Mouse (Mus musculus) heart, embryonic 11.5 days (tissue): ENCODE data around the gene Klhl29. TPM values are rescaled to one million over a fixed set of nuclear protein-coding genes. Genes with fewer than 3 reads are reported as not detected.

Source experiments
- ATAC-seq: fragments of 200-750 bp; cut with Nextera tagmentation; replicated peaks from 2 replicates; pipeline ENCODE4 v1.8.0; 2017; ENCODE audit warnings: moderate library complexity; ENCODE audit not compliant: insufficient number of reproducible peaks, low FRiP score, low TSS enrichment
- H3K27ac ChIP-seq: fragments of 300-500 bp; sonication (generic); 2 replicates; pipeline ENCODE4 v1.5.1; 2014; ENCODE audit warnings: mild to moderate bottlenecking, low read depth, low read length
- H3K27me3 ChIP-seq: fragments of 300-500 bp; sonication (generic); 2 replicates; pipeline ENCODE4 v1.6.1; 2014; ENCODE audit warnings: mild to moderate bottlenecking, low read length, mixed read lengths; ENCODE audit not compliant: control insufficient read depth, insufficient read depth
- H3K36me3 ChIP-seq: fragments of 300-500 bp; sonication (generic); 2 replicates; pipeline ENCODE4 v1.6.1; 2014; ENCODE audit warnings: mild to moderate bottlenecking, low read length, moderate library complexity, mixed read lengths; ENCODE audit not compliant: control insufficient read depth, insufficient read depth
- H3K4me1 ChIP-seq: fragments of 300-500 bp; sonication (generic); 2 replicates; pipeline ENCODE4 v1.6.1; 2014; ENCODE audit warnings: low read length; ENCODE audit not compliant: control insufficient read depth, insufficient read depth
- H3K4me2 ChIP-seq: fragments of 300-500 bp; sonication (generic); 2 replicates; pipeline ENCODE4 v1.6.1; 2014; ENCODE audit warnings: mild to moderate bottlenecking, moderate library complexity
- H3K4me3 ChIP-seq: fragments of 300-500 bp; sonication (generic); 2 replicates; pipeline ENCODE4 v1.5.1; 2014; ENCODE audit warnings: low read depth, low read length
- H3K9ac ChIP-seq: fragments of 300-500 bp; sonication (generic); 2 replicates; pipeline ENCODE4 v1.6.1; 2014; ENCODE audit warnings: mild to moderate bottlenecking, low read depth, low read length, moderate library complexity
- H3K9me3 ChIP-seq: fragments of 300-500 bp; sonication (generic); replicated peaks from 2 replicates; pipeline ENCODE4 v1.6.1; 2016; ENCODE audit warnings: low read length; ENCODE audit not compliant: control insufficient read depth
- WGBS: fragments of 180-500 bp; shearing (Covaris S2); extraction: QIAGEN DNeasy Blood & Tissue Kit; methylation state at CpG from one replicate; pipeline ENCODE4 v1.1.7; 2014; ENCODE audit not compliant: insufficient replicate concordance; 5-methylcytosine and 5-hydroxymethylcytosine counted together
- polyA plus RNA-seq: library from polyadenylated mRNA; unstranded; fragments of >200 nt; fragmentation: Nextera tagmentation; extraction: Ambion mirVana; gene quantifications from 2 replicates; pipeline ENCODE4 v1.2.1, GENCODE M21; 2014

The Klhl29 gene
- polyA plus RNA-seq, 1 experiment from 2014 or later = 0.67 TPM

DNA sequence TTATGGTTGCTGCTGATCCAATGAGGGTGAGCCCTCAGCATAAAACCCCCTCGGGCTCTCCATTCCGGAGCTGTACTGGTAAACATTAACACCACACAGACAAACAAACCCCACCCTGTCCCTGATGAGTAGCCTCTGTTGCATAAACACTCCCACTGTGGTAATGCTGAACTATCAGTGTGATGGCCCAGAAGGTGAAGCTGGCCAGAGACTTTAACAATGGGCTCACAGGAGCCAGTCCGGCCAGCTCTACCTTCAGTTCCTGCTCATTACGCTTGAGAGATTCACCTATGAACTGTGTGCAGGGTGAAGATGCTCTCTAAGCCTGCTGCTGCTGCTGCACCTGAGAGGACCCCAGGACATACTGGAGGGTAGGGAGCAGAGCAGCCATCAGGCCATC lies 132.0 kb downstream of the Klhl29 start:
- Histone ChIP-seq H3K36me3 (no peaks in the 10 kb centered on the region), H3K4me3 (no peak overlapping the region), H3K9ac (no peak overlapping the region), H3K27ac (no peak overlapping the region), H3K4me2 (no peak overlapping the region), H3K4me1 (peaks cover 28% of the 10 kb centered on the region), H3K9me3 (no peaks in the 10 kb centered on the region), H3K27me3 (no peaks in the 10 kb centered on the region)
- ATAC-seq = no peak
- WGBS = 73% methylated on average over 4 of the region's 4 CpGs

DNA sequence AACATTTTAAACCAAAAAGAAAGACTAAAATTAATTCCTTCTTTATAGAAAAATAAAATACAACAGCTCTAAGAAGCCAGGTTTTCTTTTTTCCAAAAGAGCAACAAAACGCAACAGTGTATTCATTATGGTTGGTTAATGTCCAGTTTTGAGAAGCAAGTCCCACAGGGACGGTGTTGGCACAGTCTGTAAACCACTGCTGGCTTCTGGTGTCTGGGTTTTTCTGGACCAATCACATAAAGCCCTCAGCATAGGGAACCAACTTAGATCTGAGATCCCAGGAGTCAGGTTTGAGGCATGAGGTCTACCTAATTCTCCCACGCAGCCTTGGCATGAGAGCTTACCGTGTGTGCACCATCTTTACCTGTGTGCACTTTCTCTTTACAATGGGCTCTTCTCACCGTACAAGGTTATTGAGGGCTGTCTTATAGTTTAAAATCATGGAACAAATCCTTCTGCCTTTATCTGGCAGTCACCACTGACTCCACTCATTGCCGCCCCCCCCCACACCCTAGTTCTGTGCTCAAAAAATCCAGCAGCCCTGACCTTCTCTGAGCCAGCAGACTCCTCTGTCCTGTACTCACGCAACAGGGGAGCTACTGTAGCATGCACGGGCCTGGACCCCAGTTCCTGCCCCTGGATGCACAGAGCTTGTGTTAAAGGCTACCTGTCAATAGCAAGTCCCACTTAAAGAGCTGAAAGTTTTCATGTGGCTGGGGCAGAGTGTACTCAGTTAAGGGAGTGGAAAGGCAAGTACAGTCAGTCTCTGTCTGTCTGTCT lies 132.7 kb downstream of the Klhl29 start:
- Histone ChIP-seq H3K9ac (no peak overlapping the region), H3K27ac (no peak overlapping the region), H3K36me3 (no peaks in the 10 kb centered on the region), H3K27me3 (no peaks in the 10 kb centered on the region), H3K4me3 (no peak overlapping the region), H3K4me2 (no peak overlapping the region), H3K9me3 (no peaks in the 10 kb centered on the region), H3K4me1 (peaks cover 25% of the 10 kb centered on the region)
- ATAC-seq = no peak
- WGBS = 83% methylated on average over 8 of the region's 8 CpGs

DNA sequence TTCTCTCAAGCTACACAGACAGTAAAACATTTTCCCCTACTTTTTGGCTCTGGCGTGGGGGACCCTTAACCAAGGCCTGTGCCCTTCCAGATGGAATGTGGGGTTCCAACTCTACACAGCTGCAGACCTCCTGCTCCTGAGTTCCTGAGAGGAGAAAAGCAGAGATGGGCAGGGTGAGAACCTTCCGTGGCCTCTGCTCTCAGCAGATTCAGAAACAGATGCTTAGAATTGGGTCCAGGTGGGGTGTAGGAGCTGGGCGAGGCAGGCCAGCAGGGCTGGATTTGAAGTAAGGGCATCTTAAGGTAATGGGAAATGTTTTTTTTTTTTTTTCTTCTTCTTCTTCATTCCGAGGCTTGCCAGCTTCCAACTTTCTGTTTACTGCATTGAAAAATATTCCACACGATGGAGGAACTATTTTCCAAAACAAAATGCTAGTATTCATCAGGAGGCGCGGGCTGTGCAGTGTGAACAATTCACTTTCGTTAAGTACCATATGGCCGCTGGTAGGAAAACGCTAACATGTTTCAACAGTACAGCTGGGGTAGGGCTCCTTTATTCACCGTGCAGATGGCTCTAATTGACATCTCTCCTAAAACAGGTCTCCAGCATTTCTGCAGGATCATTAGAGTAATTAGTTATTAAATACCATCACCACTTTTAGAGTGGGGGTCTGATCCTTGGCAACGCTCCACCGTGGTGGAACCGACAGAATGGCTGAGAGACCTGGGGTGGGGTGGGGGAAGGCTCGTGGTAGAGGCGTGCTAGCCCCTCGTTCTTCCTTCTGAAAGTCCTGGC lies 135.8 kb downstream of the Klhl29 start:
- Histone ChIP-seq H3K4me3 (no peak overlapping the region), H3K4me2 (no peak overlapping the region), H3K27me3 (no peaks in the 10 kb centered on the region), H3K4me1 (peaks cover 9% of the 10 kb centered on the region), H3K9ac (no peak overlapping the region), H3K27ac (no peak overlapping the region), H3K36me3 (no peaks in the 10 kb centered on the region), H3K9me3 (no peaks in the 10 kb centered on the region)
- no peak for ATAC-seq
- WGBS = 84% methylated on average over 17 of the region's 17 CpGs

DNA sequence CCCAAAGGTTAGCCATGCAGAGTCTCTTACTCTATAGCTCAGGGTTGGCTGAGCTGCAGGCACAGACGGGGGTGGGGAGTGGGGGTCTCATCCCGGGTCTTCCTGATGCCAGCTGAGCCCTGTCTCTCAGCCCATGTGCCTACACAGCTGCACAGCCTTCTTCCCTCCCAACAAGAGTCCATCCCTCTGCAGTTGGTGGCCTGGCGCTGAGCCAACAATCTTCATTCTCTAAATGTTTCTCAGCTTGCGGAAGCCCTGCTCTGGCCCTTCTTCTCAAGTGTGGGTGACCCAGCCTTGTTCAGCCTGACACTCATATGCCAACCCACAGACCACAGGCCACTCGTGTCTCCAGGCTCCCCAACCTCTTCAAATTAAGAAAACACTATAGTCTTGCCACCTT lies 138.4 kb downstream of the Klhl29 start:
- Histone ChIP-seq H3K27me3 (no peaks in the 10 kb centered on the region), H3K27ac (peak overlapping the region; percentile 7; the same call in 1 of the 2 replicates), H3K36me3 (no peaks in the 10 kb centered on the region), H3K4me1 (peaks cover 9% of the 10 kb centered on the region), H3K4me3 (no peak overlapping the region), H3K9me3 (no peaks in the 10 kb centered on the region), H3K9ac (no peak overlapping the region), H3K4me2 (no peak overlapping the region)
- peak; percentile 65; the same call in 1 of the 2 replicates for ATAC-seq
- WGBS = 41% methylated on average over 5 of the region's 5 CpGs

DNA sequence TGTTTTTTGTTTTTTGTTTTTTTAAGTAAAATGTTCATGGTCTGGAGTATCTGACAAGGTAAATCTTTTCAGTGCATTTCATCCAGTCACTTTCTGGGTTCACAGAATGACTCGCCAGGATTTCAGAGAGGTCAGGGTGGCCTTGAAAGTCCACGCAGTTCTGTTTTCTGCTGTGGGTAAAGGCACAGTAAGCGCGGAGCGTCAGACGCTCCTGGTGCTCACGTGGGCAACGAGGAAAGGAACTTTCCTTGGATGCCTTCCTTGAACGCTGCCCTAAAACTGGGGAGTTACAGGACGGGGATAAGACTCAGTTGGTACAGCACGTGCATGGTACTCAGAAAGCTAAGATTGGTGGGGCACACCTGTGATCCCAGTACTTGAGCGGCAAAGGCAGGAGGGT lies 139.9 kb downstream of the Klhl29 start:
- no peak overlapping the region for H3K27ac ChIP-seq
- H3K4me2 ChIP-seq = no peak overlapping the region
- H3K9me3 ChIP-seq = no peaks in the 10 kb centered on the region
- no peaks in the 10 kb centered on the region for H3K27me3 ChIP-seq
- no peaks in the 10 kb centered on the region for H3K36me3 ChIP-seq
- ATAC-seq = no peak
- H3K9ac ChIP-seq = no peak overlapping the region
- 82% methylated on average over 12 of the region's 12 CpGs for WGBS
- peaks cover 9% of the 10 kb centered on the region for H3K4me1 ChIP-seq
- H3K4me3 ChIP-seq = no peak overlapping the region

DNA sequence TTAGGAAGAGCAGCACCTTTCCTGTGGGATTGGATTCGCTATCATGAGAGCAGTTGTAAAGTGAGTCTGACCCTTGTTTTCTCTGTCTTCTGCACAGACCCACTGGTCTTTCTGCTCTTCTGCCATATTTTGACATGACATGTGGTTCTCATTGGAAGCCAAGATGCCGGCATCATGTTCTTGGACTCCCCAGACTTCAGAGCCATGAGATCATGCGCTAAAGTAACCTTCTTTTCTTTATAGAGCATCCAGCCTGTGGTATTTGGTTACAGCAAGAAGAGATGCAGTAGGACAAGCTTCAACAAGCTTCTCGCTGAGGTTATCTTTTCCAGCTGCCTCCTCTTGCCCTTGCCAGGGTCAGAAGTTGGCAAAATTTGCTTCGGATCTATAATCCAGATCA lies 145.0 kb downstream of the Klhl29 start:
- 83% methylated on average over 5 of the region's 5 CpGs for WGBS
- Histone ChIP-seq H3K36me3 (no peaks in the 10 kb centered on the region), H3K4me2 (no peak overlapping the region), H3K27ac (no peak overlapping the region), H3K9ac (no peak overlapping the region), H3K27me3 (no peaks in the 10 kb centered on the region), H3K9me3 (no peaks in the 10 kb centered on the region), H3K4me3 (no peak overlapping the region), H3K4me1 (no peaks in the 10 kb centered on the region)
- no peak for ATAC-seq

DNA sequence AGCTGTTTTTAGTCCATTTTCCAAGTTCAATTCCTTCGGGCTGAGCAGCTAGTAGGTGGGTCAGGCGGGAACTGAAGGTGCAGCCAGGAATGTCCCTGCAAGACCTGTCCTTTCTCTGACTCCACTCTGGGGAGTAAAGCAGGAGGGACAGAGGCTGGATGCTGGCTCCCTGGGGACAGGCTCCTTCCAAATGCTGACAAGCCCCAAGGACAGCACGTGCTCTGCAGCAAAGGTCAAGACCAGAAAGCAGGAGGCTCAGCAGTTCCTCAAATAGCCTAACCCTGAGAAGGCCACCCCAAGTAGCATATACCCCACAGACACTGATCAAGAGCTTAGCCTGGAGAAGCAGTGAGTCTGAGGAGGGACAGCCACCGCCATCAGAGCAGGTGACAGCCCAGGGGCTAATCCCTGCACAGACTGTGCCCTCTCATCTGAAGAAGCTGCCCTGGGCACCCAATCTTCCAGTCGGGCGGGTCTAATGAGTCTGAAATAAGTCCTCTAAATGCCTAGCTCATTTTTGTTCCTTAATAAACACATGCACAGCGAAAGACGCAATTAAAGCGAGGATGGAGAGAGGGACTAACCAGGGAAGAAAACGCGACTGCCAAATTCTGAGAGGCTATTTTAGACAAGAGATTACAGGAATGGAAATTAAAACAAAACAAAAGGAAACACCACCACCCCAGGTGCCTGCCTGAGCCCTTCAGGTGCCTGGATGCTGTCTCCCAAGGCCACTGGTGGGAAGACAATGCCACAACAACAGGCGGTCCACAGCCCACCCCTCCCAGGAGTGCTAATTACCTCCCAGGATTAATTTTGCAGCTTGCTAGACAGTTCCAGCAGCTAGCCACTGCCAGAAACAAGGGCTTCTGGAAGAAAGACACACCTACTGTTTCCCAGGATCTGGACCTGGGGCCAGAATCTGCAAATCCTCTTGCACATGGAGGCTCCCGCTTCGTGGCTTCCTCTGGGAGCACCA lies 148.5 kb downstream of the Klhl29 start:
- no peaks in the 10 kb centered on the region for H3K9me3 ChIP-seq
- H3K27ac ChIP-seq = no peak overlapping the region
- WGBS = 54% methylated on average over 14 of the region's 14 CpGs
- H3K36me3 ChIP-seq = no peaks in the 10 kb centered on the region
- no peak for ATAC-seq
- H3K4me3 ChIP-seq = no peak overlapping the region
- no peak overlapping the region for H3K9ac ChIP-seq
- no peak overlapping the region for H3K4me2 ChIP-seq
- no peaks in the 10 kb centered on the region for H3K27me3 ChIP-seq
- no peaks in the 10 kb centered on the region for H3K4me1 ChIP-seq

DNA sequence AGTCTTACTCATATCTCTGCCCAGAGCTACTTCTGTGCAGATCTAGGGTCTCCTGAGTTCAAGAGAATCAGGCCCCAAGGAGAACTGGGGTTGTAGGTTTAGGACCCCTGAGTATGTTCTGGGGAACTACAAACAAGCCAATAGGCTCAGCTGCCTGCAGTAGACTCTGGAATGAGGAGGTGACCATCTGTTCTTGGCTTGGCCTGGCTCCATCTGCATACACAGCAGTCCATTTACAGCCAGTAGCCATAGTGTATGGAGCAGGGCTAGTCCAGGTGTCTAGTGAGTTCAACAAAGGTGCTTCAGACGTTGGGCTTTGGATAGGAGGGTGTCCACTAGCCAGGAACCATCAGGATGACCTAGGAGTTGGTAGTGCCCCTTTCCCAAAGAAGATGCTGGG lies 151.9 kb downstream of the Klhl29 start:
- Histone ChIP-seq H3K4me2 (no peak overlapping the region), H3K27me3 (no peaks in the 10 kb centered on the region), H3K4me3 (no peak overlapping the region), H3K4me1 (no peaks in the 10 kb centered on the region), H3K27ac (no peak overlapping the region), H3K9me3 (no peaks in the 10 kb centered on the region), H3K36me3 (no peaks in the 10 kb centered on the region), H3K9ac (no peak overlapping the region)
- WGBS = 48% methylated on average over 1 of the region's 1 CpGs
- no peak for ATAC-seq
